ENCODE assay signal across 8 mouse cellular contexts in genomic region chr3:95107308-95107707, GRCm38 (mm10). TPM values are rescaled to one million over a fixed set of nuclear protein-coding genes. Genes with fewer than 3 reads are reported as not detected.
DNase-seq lines count a peak whose midpoint lies in the region; ATAC-seq and TF ChIP-seq lines count a peak whose summit lies in the region.
"Not testable (repeated sequence)": the region's sequence is repeated elsewhere in the genome, so short reads cannot be mapped to it uniquely, and the experiment has no call there.

No protein-coding gene starts in this region.

- not testable (repeated sequence) for H3K27ac ChIP-seq in cortical plate, adult 2 months (ENCODE audit: insufficient read depth, low read length); forebrain, embryonic 12.5 days; hindbrain, embryonic 16.5 days (ENCODE audit: low read depth, low read length); midbrain, embryonic 12.5 days (replicated peaks)
- H3K27ac ChIP-seq in heart, embryonic 13.5 days (replicated peaks): 0 out of 2 replicates have a peak overlapping the region, but pooled peaks have one; percentile 41
- H3K27ac ChIP-seq in left cerebral cortex, adult 2 months: peak overlapping the region; percentile 81
- H3K27ac ChIP-seq in liver, embryonic 15.5 days (replicated peaks): peak overlapping the region; percentile 67
- H3K27ac ChIP-seq in neural tube, embryonic 15.5 days (replicated peaks): peak overlapping the region; percentile 75; the same call in 1 of the 2 replicates

- not testable (repeated sequence) for DNase-seq in left cerebral cortex, adult 2 months (ENCODE audit: extremely low spot score in 1 of 2, low spot score in 2 of 2)

- H3K4me1 ChIP-seq in cortical plate, adult 2 months (ENCODE audit: control insufficient read depth, insufficient read depth, low read length): not testable (repeated sequence)
- peaks cover 15% of the 10 kb centered on the region for H3K4me1 ChIP-seq in forebrain, embryonic 12.5 days
- peaks cover 34% of the 10 kb centered on the region for H3K4me1 ChIP-seq in heart, embryonic 13.5 days
- H3K4me1 ChIP-seq in hindbrain, embryonic 16.5 days (ENCODE audit: control insufficient read depth, insufficient read depth, low read depth, low read length): peaks cover 12% of the 10 kb centered on the region
- peaks cover 64% of the 10 kb centered on the region for H3K4me1 ChIP-seq in liver, embryonic 15.5 days (replicated peaks)
- H3K4me1 ChIP-seq in midbrain, embryonic 12.5 days: peaks cover 12% of the 10 kb centered on the region
- peaks cover 22% of the 10 kb centered on the region for H3K4me1 ChIP-seq in neural tube, embryonic 15.5 days

- intact Hi-C loops in left cerebral cortex, adult 2 months (cut with DNase I): not testable (repeated sequence)

- ATAC-seq in forebrain, embryonic 12.5 days (ENCODE audit: low FRiP score); heart, embryonic 13.5 days (ENCODE audit: extremely low read depth, insufficient number of reproducible peaks, low FRiP score, low TSS enrichment); hindbrain, embryonic 16.5 days; liver, embryonic 15.5 days (ENCODE audit: insufficient read depth); midbrain, embryonic 12.5 days (ENCODE audit: low FRiP score, low read depth); neural tube, embryonic 15.5 days (ENCODE audit: low FRiP score): not testable (repeated sequence)

- H3K4me2 ChIP-seq in forebrain, embryonic 12.5 days: peak overlapping the region; percentile 60
- H3K4me2 ChIP-seq in heart, embryonic 13.5 days: peak overlapping the region; percentile 95
- H3K4me2 ChIP-seq in hindbrain, embryonic 16.5 days (ENCODE audit: low read length): peak overlapping the region; percentile 64
- peak overlapping the region; percentile 77 for H3K4me2 ChIP-seq in liver, embryonic 15.5 days
- peak overlapping the region; percentile 61 for H3K4me2 ChIP-seq in midbrain, embryonic 12.5 days (replicated peaks)
- peak overlapping the region; percentile 77 for H3K4me2 ChIP-seq in neural tube, embryonic 15.5 days

- not testable (repeated sequence) for TF ChIP-seq POLR2A in cortical plate, adult 2 months (IDR thresholded peaks at IDR 0.05; ENCODE audit: extremely low read depth, insufficient read depth, low read length)

- H3K4me3 ChIP-seq in cortical plate, adult 2 months (ENCODE audit: insufficient read depth, low read length): peak overlapping the region; percentile 75; the same call in 1 of the 2 replicates
- H3K4me3 ChIP-seq in forebrain, embryonic 12.5 days (replicated peaks): peak overlapping the region; percentile 97
- H3K4me3 ChIP-seq in heart, embryonic 13.5 days: peak overlapping the region; percentile 97
- H3K4me3 ChIP-seq in hindbrain, embryonic 16.5 days (ENCODE audit: low read length): peak overlapping the region; percentile 79
- peak overlapping the region; percentile 97 for H3K4me3 ChIP-seq in left cerebral cortex, adult 2 months
- H3K4me3 ChIP-seq in liver, embryonic 15.5 days (replicated peaks): peak overlapping the region; percentile 95
- peak overlapping the region; percentile 99; the same call in 1 of the 2 replicates for H3K4me3 ChIP-seq in midbrain, embryonic 12.5 days
- H3K4me3 ChIP-seq in neural tube, embryonic 15.5 days (replicated peaks): peak overlapping the region; percentile 97

- not testable (repeated sequence) for H3K9me3 ChIP-seq in forebrain, embryonic 12.5 days; heart, embryonic 13.5 days; hindbrain, embryonic 16.5 days (ENCODE audit: control insufficient read depth, low read length); liver, embryonic 15.5 days (replicated peaks); midbrain, embryonic 12.5 days; neural tube, embryonic 15.5 days (replicated peaks)

- H3K27me3 ChIP-seq in forebrain, embryonic 12.5 days; heart, embryonic 13.5 days (replicated peaks); hindbrain, embryonic 16.5 days (replicated peaks; ENCODE audit: control insufficient read depth, insufficient read depth, low read length); liver, embryonic 15.5 days; midbrain, embryonic 12.5 days; neural tube, embryonic 15.5 days (replicated peaks): not testable (repeated sequence)

- H3K9ac ChIP-seq in forebrain, embryonic 12.5 days; hindbrain, embryonic 16.5 days (ENCODE audit: low read depth, low read length); midbrain, embryonic 12.5 days (replicated peaks); neural tube, embryonic 15.5 days (replicated peaks): not testable (repeated sequence)
- peak overlapping the region; percentile 77 for H3K9ac ChIP-seq in heart, embryonic 13.5 days
- peak overlapping the region; percentile 42; the same call in 1 of the 2 replicates for H3K9ac ChIP-seq in liver, embryonic 15.5 days

- not testable (repeated sequence) for TF ChIP-seq CTCF in cortical plate, adult 2 months (IDR thresholded peaks at IDR 0.05; ENCODE audit: extremely low read depth, insufficient read depth, low read length); left cerebral cortex, adult 2 months (IDR thresholded peaks at IDR 0.05)

- H3K36me3 ChIP-seq in forebrain, embryonic 12.5 days (replicated peaks); hindbrain, embryonic 16.5 days (ENCODE audit: control insufficient read depth, insufficient read depth, low read length); liver, embryonic 15.5 days (replicated peaks); midbrain, embryonic 12.5 days; neural tube, embryonic 15.5 days: not testable (repeated sequence)
- peaks cover 12% of the 10 kb centered on the region for H3K36me3 ChIP-seq in heart, embryonic 13.5 days

RNA-seq across cellular contexts. Expression of gene Pip5k1a, which starts 0.6 kb away (rescaled TPM):
- polyA plus RNA-seq in cortical plate, adult 2 months (2012; rRNA removed): 41.1 and 41.7 TPM in 2 replicates
- 21.4 and 23.0 TPM in 2 replicates for polyA plus RNA-seq in forebrain, embryonic 12.5 days (2016; fragmentation: Nextera tagmentation; extraction: Ambion mirVana)
- 16.4 and 17.5 TPM in 2 replicates for polyA plus RNA-seq in heart, embryonic 13.5 days (2015; fragmentation: Nextera tagmentation; extraction: Ambion mirVana)
- 13.8 and 14.5 TPM in 2 replicates for polyA plus RNA-seq in hindbrain, embryonic 16.5 days (2015; fragmentation: Nextera tagmentation; extraction: Ambion mirVana)
- total RNA-seq in left cerebral cortex, adult 2 months (2021): 10 to 100 TPM; 58.2 to 58.5 TPM
- 8.5 and 8.7 TPM in 2 replicates for polyA plus RNA-seq in liver, embryonic 15.5 days (2015; fragmentation: Nextera tagmentation; extraction: Ambion mirVana)
- polyA plus RNA-seq in midbrain, embryonic 12.5 days (2016; fragmentation: Nextera tagmentation; extraction: Ambion mirVana): 18.3 and 20.5 TPM in 2 replicates
- polyA plus RNA-seq in neural tube, embryonic 15.5 days (2015; fragmentation: Nextera tagmentation; extraction: Ambion mirVana): 15.5 and 16.5 TPM in 2 replicates

RNA-seq across cellular contexts. Expression of gene Vps72, which starts 3.5 kb away (rescaled TPM):
- 48.0 and 52.4 TPM in 2 replicates for polyA plus RNA-seq in cortical plate, adult 2 months (2012; rRNA removed)
- polyA plus RNA-seq in forebrain, embryonic 12.5 days (2016; fragmentation: Nextera tagmentation; extraction: Ambion mirVana): 242 and 252 TPM in 2 replicates
- 98.9 and 100.0 TPM in 2 replicates for polyA plus RNA-seq in heart, embryonic 13.5 days (2015; fragmentation: Nextera tagmentation; extraction: Ambion mirVana)
- 142 and 158 TPM in 2 replicates for polyA plus RNA-seq in hindbrain, embryonic 16.5 days (2015; fragmentation: Nextera tagmentation; extraction: Ambion mirVana)
- total RNA-seq in left cerebral cortex, adult 2 months (2021): 10 to 100 TPM; 42.1 to 43.1 TPM
- polyA plus RNA-seq in liver, embryonic 15.5 days (2015; fragmentation: Nextera tagmentation; extraction: Ambion mirVana): 31.4 and 36.6 TPM in 2 replicates
- polyA plus RNA-seq in midbrain, embryonic 12.5 days (2016; fragmentation: Nextera tagmentation; extraction: Ambion mirVana): 250 and 251 TPM in 2 replicates
- polyA plus RNA-seq in neural tube, embryonic 15.5 days (2015; fragmentation: Nextera tagmentation; extraction: Ambion mirVana): 142 and 151 TPM in 2 replicates

RNA-seq across cellular contexts. Expression of gene Tmod4, which starts 17.0 kb away (rescaled TPM):
- 0.72 and 0.77 TPM in 2 replicates for polyA plus RNA-seq in cortical plate, adult 2 months (2012; rRNA removed)
- polyA plus RNA-seq in forebrain, embryonic 12.5 days (2016; fragmentation: Nextera tagmentation; extraction: Ambion mirVana): 0.97 and 1.1 TPM in 2 replicates
- polyA plus RNA-seq in heart, embryonic 13.5 days (2015; fragmentation: Nextera tagmentation; extraction: Ambion mirVana): 0.82 and 1.4 TPM in 2 replicates
- 0.98 and 1.7 TPM in 2 replicates for polyA plus RNA-seq in hindbrain, embryonic 16.5 days (2015; fragmentation: Nextera tagmentation; extraction: Ambion mirVana)
- under 1 TPM in 1 of 2 experiments, not detected in 1; 0.82 TPM for total RNA-seq in left cerebral cortex, adult 2 months (2021)
- 0.53 and 0.88 TPM in 2 replicates for polyA plus RNA-seq in liver, embryonic 15.5 days (2015; fragmentation: Nextera tagmentation; extraction: Ambion mirVana)
- 0.84 and 0.89 TPM in 2 replicates for polyA plus RNA-seq in midbrain, embryonic 12.5 days (2016; fragmentation: Nextera tagmentation; extraction: Ambion mirVana)
- 1.3 and 1.5 TPM in 2 replicates for polyA plus RNA-seq in neural tube, embryonic 15.5 days (2015; fragmentation: Nextera tagmentation; extraction: Ambion mirVana)

RNA-seq across cellular contexts. Expression of gene Scnm1, which starts 26.5 kb away (rescaled TPM):
- polyA plus RNA-seq in cortical plate, adult 2 months (2012; rRNA removed): 114 and 124 TPM in 2 replicates
- 84.6 and 95.1 TPM in 2 replicates for polyA plus RNA-seq in forebrain, embryonic 12.5 days (2016; fragmentation: Nextera tagmentation; extraction: Ambion mirVana)
- polyA plus RNA-seq in heart, embryonic 13.5 days (2015; fragmentation: Nextera tagmentation; extraction: Ambion mirVana): 51.7 and 54.2 TPM in 2 replicates
- 83.2 and 83.6 TPM in 2 replicates for polyA plus RNA-seq in hindbrain, embryonic 16.5 days (2015; fragmentation: Nextera tagmentation; extraction: Ambion mirVana)
- 10 to 100 TPM; 45.6 to 49.7 TPM for total RNA-seq in left cerebral cortex, adult 2 months (2021)
- 25.6 and 26.1 TPM in 2 replicates for polyA plus RNA-seq in liver, embryonic 15.5 days (2015; fragmentation: Nextera tagmentation; extraction: Ambion mirVana)
- polyA plus RNA-seq in midbrain, embryonic 12.5 days (2016; fragmentation: Nextera tagmentation; extraction: Ambion mirVana): 86.7 and 94.8 TPM in 2 replicates
- polyA plus RNA-seq in neural tube, embryonic 15.5 days (2015; fragmentation: Nextera tagmentation; extraction: Ambion mirVana): 86.7 and 88.4 TPM in 2 replicates

RNA-seq across cellular contexts. Expression of gene Lysmd1, which starts 26.6 kb away (rescaled TPM):
- 21.4 and 21.6 TPM in 2 replicates for polyA plus RNA-seq in cortical plate, adult 2 months (2012; rRNA removed)
- 19.7 and 21.1 TPM in 2 replicates for polyA plus RNA-seq in forebrain, embryonic 12.5 days (2016; fragmentation: Nextera tagmentation; extraction: Ambion mirVana)
- 8.8 and 9.8 TPM in 2 replicates for polyA plus RNA-seq in heart, embryonic 13.5 days (2015; fragmentation: Nextera tagmentation; extraction: Ambion mirVana)
- polyA plus RNA-seq in hindbrain, embryonic 16.5 days (2015; fragmentation: Nextera tagmentation; extraction: Ambion mirVana): 51.9 and 52.3 TPM in 2 replicates
- total RNA-seq in left cerebral cortex, adult 2 months (2021): 10 to 100 TPM; 13.5 to 16.1 TPM
- polyA plus RNA-seq in liver, embryonic 15.5 days (2015; fragmentation: Nextera tagmentation; extraction: Ambion mirVana): 7.1 and 8.3 TPM in 2 replicates
- 22.5 and 24.4 TPM in 2 replicates for polyA plus RNA-seq in midbrain, embryonic 12.5 days (2016; fragmentation: Nextera tagmentation; extraction: Ambion mirVana)
- 38.1 and 46.0 TPM in 2 replicates for polyA plus RNA-seq in neural tube, embryonic 15.5 days (2015; fragmentation: Nextera tagmentation; extraction: Ambion mirVana)
